Mouse (Mus musculus) adrenal gland, postnatal 4 days (tissue): Measurements from ENCODE around the gene Mpp1. TPM values are rescaled to one million over a fixed set of nuclear protein-coding genes. Genes with fewer than 3 reads are reported as not detected.

Experiments used
- DNase-seq, 2 experiments: peaks; one replicate each; pipeline ENCODE4 v3.0.0; 2021 to 2022; ENCODE audit warnings: low spot score in 2 of 2, mixed read lengths in 2 of 2
- total RNA-seq, 2 experiments: library from RNA; stranded (reverse); gene quantifications; 2 replicates each; pipeline ENCODE4 v1.2.3; 2021

Mpp1 gene
- total RNA-seq, 2 experiments from 2014 or later: 49.0 to 51.1 TPM

DNA sequence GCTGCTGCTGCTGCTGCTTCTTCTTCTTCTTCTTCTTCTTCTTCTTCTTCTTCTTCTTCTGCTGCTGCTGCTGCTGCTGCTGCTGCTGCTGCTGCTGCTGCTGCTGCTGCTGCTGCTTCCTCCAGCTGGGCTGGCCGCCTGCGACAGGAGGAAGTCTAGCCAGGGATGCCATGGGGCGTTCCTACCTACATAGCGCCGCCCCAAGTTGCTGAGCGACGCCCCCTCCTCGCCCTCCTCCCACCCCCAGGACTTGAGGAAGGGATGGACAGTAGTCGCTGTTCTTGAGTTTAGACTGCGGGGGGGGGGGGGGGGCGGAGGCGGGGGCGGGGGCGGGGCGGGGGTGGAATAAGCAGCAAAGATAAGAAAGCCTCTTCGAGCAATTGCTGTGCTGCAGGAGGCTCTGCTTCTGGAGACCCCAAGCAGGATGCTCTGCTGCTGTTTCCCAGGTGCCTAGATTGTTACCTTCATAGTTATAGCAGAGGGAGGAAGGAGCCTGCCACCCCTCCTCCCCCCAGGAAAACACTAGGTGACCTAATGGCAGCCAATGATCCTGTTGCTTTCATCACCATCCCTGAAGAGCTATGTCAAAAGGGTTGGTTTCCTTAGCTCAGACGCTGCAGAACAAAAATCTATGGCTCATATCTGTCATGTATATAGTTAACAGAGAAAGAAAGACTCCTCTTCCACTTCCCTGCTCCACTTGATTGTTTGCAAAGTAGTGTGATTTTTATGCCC, 45.9 kb downstream of the Mpp1 start, which contains the start of gene Gab3:
Gene Gab3 (minus strand): TSS at position 685 of the 735 bp plus-strand sequence.
- DNase-seq: peak; percentile 11 to 20

DNA sequence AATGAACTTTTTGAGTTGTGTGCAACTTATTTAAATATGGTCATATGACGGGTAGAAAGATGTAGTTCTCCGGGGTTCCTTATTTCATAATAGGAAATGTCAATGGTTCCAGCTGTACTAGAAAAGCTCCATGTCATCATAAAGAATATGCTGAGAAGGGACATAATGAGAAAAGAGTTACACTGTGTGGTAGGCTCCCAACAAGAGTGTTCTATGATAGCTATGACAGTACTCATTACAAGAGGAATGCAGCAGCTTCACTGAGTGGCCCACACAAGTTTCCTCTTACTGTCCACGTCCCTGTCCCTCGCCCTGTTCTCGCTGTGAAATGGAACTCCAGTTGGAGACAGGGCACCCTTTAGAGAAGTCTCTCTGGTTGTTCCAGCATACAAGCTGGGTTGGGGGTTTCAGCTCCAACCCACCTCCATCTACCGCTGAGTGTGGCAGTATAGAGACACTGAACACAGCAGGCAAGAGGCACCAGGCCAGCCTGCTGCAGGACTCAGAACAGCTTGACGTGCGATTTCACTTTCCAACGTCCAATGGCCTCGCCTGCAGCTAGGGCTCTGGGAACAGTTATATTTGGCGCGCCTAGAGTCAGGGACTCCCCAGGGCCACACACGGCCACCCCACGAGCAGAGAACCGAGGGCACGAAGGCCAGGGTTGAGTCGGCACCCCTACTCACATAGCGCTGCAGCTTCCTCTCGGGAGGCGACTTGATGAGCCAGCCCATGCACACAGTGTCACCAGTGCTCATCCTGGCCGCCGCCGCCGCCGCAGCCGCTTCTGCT, 46.6 kb downstream of the Mpp1 start:
- peak in 1 of 2 experiments; percentile 3 for DNase-seq

DNA sequence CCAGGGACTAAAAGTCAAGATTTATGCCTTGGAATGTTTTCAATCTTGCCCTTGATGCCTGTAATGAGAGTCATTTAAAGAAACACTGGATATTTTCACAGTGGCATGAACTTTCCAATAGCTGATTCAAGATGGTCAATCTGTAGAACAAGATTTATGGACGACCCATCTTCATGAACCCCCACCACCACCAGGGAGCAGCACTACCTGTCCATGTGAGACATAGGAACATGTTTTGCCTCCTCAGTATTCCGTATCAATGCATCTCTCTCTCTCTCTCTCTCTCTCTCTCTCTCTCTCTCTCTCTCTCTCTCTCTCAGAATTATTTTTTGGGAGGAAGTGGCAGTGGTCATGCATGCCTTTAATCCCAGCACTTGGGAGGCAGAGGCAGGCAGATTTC, 48.5 kb downstream of the Mpp1 start:
- no peak for DNase-seq

Other genes starting within 250 kb of the Mpp1 start
- gene Gab3, start 45.6 kb downstream of the Mpp1 start, total RNA-seq: 1 to 10 TPM; 2.5 to 3.0 TPM
- gene Dkc1, start 35.2 kb downstream of the Mpp1 start, total RNA-seq: 10 to 100 TPM; 60.3 to 63.9 TPM
- under 1 TPM in 1 of 2 experiments, not detected in 1; 0.70 TPM for gene Smim9, start 32.8 kb upstream of the Mpp1 start, total RNA-seq